Mouse (Mus musculus) erythroblast, embryonic 14.5 days (primary cell): ENCODE data around the gene Il18.

ENCODE experiments used
- GATA1 ChIP-seq: IDR thresholded peaks from 2 replicates; pipeline ENCODE4 v1.6.1; 2012; ENCODE audit warnings: low read length, inconsistent platforms, mixed read lengths
- TAL1 ChIP-seq: IDR thresholded peaks from 3 replicates; pipeline ENCODE4 v1.6.1; 2012; ENCODE audit warnings: low read length, inconsistent platforms, mixed read lengths

DNA sequence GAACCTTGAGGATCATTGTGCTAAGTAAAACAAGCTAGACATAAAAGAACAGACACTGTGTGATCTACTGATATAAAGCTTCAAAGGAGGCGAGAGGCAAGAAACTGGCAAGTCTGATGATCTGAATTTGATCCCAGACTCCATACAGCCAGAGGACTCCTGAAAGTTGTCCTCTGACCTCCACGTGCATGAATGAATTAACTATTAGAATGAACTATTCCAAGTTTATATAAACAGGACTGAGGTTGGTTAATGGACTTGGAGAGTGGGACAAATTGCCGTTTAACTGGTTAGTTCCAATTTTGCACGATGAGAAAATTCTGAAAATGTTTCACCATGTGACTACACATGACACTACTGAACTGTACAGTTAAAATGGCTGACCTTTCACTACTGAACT, 5.7 kb upstream of the Il18 start:
- TF ChIP-seq GATA1: no peak
- no peak for TF ChIP-seq TAL1
